Mouse (Mus musculus) thymus, adult 2 months (tissue): ENCODE data around the gene Gm17660. TPM values are rescaled to one million over a fixed set of nuclear protein-coding genes. Genes with fewer than 3 reads are reported as not detected.

ENCODE experiments used
- DNase-seq: peaks from one replicate; pipeline ENCODE4 v3.0.0; 2021
- H3K27ac ChIP-seq: fragments of 200-500 bp; 2 replicates; pipeline ENCODE4 v1.5.1; 2012; ENCODE audit warnings: low read length, control low read depth; ENCODE audit not compliant: control insufficient read depth, insufficient read depth
- H3K27me3 ChIP-seq: fragments of 200-500 bp; 2 replicates; pipeline ENCODE4 v1.6.1; 2012; ENCODE audit warnings: mild to moderate bottlenecking, low read length, moderate library complexity, mixed read lengths; ENCODE audit not compliant: control insufficient read depth, insufficient read depth
- H3K36me3 ChIP-seq: fragments of 200-500 bp; 2 replicates; pipeline ENCODE4 v1.6.1; 2012; ENCODE audit warnings: mild to moderate bottlenecking, low read length, moderate library complexity; ENCODE audit not compliant: control insufficient read depth, insufficient read depth
- H3K4me1 ChIP-seq: fragments of 200-500 bp; replicated peaks from 2 replicates; pipeline ENCODE4 v1.6.1; 2012; ENCODE audit warnings: low read length; ENCODE audit not compliant: control insufficient read depth, insufficient read depth
- H3K4me3 ChIP-seq: fragments of 200-500 bp; 2 replicates; pipeline ENCODE4 v1.5.1; 2012; ENCODE audit warnings: mild to moderate bottlenecking, low read length, control low read depth, moderate library complexity; ENCODE audit not compliant: control insufficient read depth, insufficient read depth
- CTCF ChIP-seq: fragments of 200-500 bp; IDR thresholded peaks from 2 replicates; pipeline ENCODE4 v1.5.1; 2012; ENCODE audit warnings: mild to moderate bottlenecking, control low read depth, low read length, moderate library complexity, borderline replicate concordance; ENCODE audit not compliant: control insufficient read depth, poor library complexity, insufficient read depth; ENCODE audit errors: extremely low read depth
- POLR2A ChIP-seq: fragments of 200-500 bp; IDR thresholded peaks from 2 replicates; pipeline ENCODE4 v1.6.1; 2012; ENCODE audit warnings: mild to moderate bottlenecking, low read length, control low read depth, moderate library complexity; ENCODE audit not compliant: control insufficient read depth, poor library complexity, insufficient read depth; ENCODE audit errors: extremely low read depth
- WGBS: fragments of 180-500 bp; shearing (Covaris S2); methylation state at CpG from one replicate; pipeline ENCODE4 v1.1.7; 2018; 5-methylcytosine and 5-hydroxymethylcytosine counted together
- polyA plus RNA-seq: library from polyadenylated mRNA; depleted of rRNA; stranded (reverse); fragments of >200 nt; gene quantifications from 2 replicates; pipeline ENCODE4 v1.2.3, GENCODE M21; 2012; rRNA removed

Gene Gm17660
- polyA plus RNA-seq: not detected in 2 replicates

DNA sequence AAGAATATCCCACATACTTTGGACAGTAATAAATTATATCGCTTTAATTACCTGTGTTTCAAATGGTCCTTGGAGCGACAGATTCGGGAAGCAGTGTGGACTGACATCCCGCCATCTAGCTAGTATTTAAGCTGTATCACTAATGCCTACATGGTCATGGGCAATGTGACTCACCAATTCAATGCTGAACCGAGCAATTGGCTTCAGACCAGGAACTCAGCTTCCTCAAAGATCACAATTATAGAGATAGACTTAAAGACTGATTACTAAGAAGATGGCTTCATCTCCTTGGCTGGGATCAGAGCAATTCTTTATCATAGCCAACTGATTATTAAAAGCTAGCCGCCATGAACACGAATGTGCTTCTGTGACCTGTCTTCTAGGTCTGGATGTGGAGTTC is at the start of gene Gm17660:
TSS of gene Gm17660 (minus strand) at position 101 of the 400 bp plus-strand sequence.
- Histone ChIP-seq H3K4me1 (no peaks in the 10 kb centered on the region), H3K4me3 (no peak within 1 kb of the TSS), H3K27me3 (no peaks in the 10 kb centered on the region; the same call in 1 of the 2 replicates), H3K27ac (no peak within 1 kb of the TSS), H3K36me3 (no peaks in the 10 kb centered on the region)
- no peak for DNase-seq
- 92% methylated on average over 7 of the region's 7 CpGs for WGBS
- no peak for TF ChIP-seq POLR2A
- TF ChIP-seq CTCF: no peak

DNA sequence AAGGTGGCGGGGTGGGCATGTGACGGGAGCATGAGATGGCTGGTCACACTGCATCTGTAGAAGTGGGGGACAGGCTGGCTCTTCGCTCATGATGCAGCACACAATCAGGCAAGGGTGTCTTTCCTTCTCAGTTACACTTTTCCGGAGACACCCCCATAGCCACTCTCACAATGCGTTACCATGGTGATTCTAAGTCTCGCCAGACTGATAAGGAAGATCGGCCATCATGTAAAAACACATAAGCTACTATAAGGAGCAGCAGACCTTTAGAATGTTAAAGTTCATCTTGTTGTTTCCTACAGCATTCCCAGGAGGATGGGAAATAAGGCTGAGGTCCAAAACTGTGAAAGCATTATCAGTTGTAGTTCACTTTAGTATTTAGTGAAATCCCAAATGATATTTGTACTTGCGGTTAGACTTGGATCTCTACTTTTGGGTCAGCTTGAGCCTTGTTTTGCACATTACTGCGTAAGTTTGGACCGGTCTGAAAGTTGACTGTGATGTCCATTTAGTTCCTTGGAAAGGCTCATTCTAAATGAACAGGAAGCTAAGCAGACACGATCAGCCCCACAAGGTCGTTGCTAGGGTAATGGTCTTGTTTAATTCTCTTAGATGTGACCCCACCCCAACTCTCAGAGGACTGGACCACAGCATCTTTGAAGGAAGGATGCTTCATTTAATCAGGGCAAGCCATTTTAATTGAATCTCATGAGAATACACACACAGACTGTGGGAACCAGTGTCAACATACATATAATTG is 49.3 kb upstream of the Gm17660 start:
- Histone ChIP-seq H3K4me1 (no peaks in the 10 kb centered on the region), H3K27me3 (no peaks in the 10 kb centered on the region), H3K27ac (no peak overlapping the region), H3K4me3 (no peak overlapping the region), H3K36me3 (no peaks in the 10 kb centered on the region)
- no peak for TF ChIP-seq CTCF
- no peak for TF ChIP-seq POLR2A
- no peak for DNase-seq
- WGBS: 87% methylated on average over 12 of the region's 12 CpGs

DNA sequence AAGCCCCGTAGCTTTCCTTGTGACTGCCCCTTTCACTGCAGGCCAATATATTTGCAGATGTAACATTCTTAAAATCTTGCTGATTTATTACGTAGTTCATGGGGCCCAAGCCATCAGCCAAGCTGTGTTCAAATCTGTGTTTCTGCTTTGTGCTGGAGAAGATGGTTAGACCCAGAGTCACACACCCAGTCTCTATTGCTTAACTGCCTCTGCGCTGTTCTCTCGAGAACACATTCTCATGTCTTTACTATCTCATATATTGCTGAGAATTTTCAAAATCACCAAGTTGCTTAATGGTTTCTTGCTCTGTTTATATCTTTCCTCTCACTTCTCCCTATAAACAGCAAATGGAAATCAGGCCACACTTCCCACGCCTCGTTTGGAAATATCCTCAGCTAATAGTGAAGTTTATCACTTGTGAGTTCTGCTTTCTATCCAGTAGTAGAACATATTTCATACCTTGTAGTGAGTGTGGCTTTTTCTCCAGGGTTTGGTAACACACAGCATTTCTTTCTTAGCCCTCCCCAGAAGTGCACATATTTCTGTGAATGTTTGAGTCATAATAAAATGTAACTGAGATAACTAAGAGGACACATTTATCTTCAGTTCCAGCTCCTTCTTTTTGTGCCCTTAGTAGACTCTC is 46.7 kb upstream of the Gm17660 start:
- 89% methylated on average over 6 of the region's 6 CpGs for WGBS
- Histone ChIP-seq H3K27me3 (no peaks in the 10 kb centered on the region), H3K36me3 (no peaks in the 10 kb centered on the region), H3K27ac (no peak overlapping the region), H3K4me1 (no peaks in the 10 kb centered on the region), H3K4me3 (no peak overlapping the region)
- TF ChIP-seq CTCF (no peak), POLR2A (no peak)
- DNase-seq: no peak

DNA sequence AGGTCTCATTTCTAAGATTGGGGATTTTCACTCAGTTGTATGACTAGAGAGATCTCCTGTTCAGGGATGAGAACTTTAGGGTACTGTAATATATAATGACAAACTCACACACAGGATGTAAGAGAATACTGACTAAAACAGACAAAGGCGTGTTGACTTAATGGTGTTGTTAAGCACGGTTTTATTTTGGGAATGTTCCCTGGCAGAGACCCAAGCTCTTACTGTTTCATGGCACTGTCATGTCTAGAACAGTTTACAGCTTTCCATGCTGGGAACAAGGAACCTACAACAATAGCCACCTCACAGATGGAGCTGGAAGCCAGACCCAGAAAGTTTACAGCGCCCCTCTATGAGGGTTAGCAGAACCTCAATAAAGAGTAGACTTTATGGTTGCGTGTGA is 38.5 kb upstream of the Gm17660 start:
- no peak overlapping the region for H3K4me3 ChIP-seq
- no peak overlapping the region for H3K27ac ChIP-seq
- TF ChIP-seq POLR2A (no peak), CTCF (no peak)
- 0 out of 2 replicates have a peak, but pooled peaks cover 2% of the 10 kb centered on the region for H3K27me3 ChIP-seq
- no peaks in the 10 kb centered on the region for H3K4me1 ChIP-seq
- H3K36me3 ChIP-seq: no peaks in the 10 kb centered on the region
- DNase-seq: no peak
- 94% methylated on average over 4 of the region's 4 CpGs for WGBS

DNA sequence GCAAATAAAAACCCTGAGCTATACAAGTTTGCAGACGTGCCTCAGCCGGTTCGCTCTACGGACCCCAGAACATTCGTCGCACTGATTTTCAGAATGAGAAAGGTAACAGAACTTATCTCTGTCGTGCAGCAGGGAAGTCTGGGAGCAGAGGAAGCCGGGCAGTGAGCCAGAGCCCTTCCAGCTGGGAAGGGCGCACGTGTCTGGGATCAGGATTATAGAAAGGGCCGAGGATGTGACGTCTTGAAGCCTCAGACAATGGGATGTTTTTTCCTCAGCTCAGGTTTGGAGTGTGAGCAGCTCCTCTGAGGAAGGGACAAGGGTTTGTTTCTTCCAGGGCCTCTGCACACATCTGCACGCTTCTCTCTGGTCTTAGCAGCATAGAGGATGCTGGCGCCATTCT is 37.7 kb upstream of the Gm17660 start:
- H3K36me3 ChIP-seq: no peaks in the 10 kb centered on the region
- H3K4me3 ChIP-seq: no peak overlapping the region
- WGBS: 78% methylated on average over 14 of the region's 14 CpGs
- no peaks in the 10 kb centered on the region; the same call in 1 of the 2 replicates for H3K4me1 ChIP-seq
- TF ChIP-seq CTCF: no peak
- no peak for TF ChIP-seq POLR2A
- no peak for DNase-seq
- no peak overlapping the region for H3K27ac ChIP-seq
- H3K27me3 ChIP-seq: 0 out of 2 replicates have a peak, but pooled peaks cover 2% of the 10 kb centered on the region

DNA sequence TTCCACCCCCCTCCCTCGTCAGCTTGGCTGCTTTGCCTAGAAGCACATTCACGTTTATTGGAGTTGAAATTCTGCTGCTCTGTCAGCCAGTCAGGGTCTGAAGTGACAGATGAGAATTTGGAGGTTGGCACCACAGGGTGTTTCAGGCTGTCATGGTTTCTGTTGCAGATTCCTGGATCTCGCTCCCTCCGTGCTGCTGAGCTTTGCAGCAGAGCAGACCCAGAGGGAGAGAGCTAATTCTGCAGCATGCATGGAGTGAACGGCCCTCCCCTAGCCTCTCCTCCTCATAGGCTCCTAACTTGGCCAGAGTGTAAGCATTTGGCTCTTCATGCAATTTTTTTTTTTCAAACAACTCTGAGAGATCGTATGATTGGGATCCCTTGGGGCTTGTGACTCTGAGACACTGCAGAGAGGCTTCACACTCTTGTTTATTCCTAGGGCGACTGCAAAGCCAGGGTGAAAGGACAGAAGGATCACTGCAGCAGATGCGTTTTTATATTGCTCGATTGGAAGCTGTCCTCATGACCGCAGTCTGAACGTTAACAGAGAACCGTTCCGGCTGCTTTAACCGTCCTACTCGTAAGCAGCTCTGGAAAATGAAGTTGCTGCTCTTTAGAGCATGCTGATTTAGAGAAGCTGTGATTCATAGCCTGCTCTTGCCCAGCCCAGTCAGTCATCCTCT is 36.2 kb upstream of the Gm17660 start, which contains the start of gene Sparcl1:
TSS of gene Sparcl1 (minus strand) at position 243 of the 682 bp plus-strand sequence.
- 77% methylated on average over 15 of the region's 15 CpGs for WGBS
- H3K27me3 ChIP-seq: 0 out of 2 replicates have a peak, but pooled peaks cover 2% of the 10 kb centered on the region
- TF ChIP-seq POLR2A (no peak), CTCF (no peak)
- no peaks in the 10 kb centered on the region for H3K36me3 ChIP-seq
- H3K4me3 ChIP-seq: no peak within 1 kb of the TSS
- H3K27ac ChIP-seq: no peak within 1 kb of the TSS
- no peaks in the 10 kb centered on the region; the same call in 1 of the 2 replicates for H3K4me1 ChIP-seq
- DNase-seq: no peak
